Mouse (Mus musculus) lung, adult 2 months (tissue): ENCODE results near the gene Adcy1.

Experiments
- CTCF ChIP-seq: fragments of 200-500 bp; IDR thresholded peaks from 2 replicates; pipeline ENCODE4 v1.5.1; 2011; ENCODE audit warnings: mild to moderate bottlenecking, low read length, control low read depth; ENCODE audit not compliant: insufficient read depth
- POLR2A ChIP-seq: fragments of 200-500 bp; IDR thresholded peaks from 2 replicates; pipeline ENCODE4 v1.6.1; 2011; ENCODE audit warnings: low read depth, mild to moderate bottlenecking, control low read depth, low read length, borderline replicate concordance; ENCODE audit errors: extremely low read depth

DNA sequence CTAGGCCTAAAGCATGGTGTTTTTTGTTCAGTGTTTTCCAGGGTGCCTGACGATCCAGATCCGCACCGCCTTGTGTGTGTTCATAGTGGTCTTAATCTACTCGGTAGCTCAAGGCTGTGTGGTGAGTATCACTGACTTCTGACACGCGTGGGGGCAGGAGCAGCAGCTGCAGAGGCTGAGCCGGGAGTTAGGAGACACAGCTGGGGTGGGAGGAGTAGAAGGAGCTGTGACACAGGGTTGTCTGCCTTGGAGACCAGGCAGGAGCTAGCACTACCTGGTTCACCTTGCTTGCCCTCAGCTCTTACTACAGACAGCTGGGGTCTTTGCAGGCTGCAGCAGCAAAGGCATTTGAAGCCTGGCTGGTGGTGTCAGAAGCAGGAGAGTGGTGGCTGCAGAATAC, 86.2 kb downstream of the Adcy1 start:
- TF ChIP-seq CTCF (no peak), POLR2A (no peak)
